Mouse (Mus musculus): ENCODE measurements around the gene Chrna9. TPM values are rescaled to one million over a fixed set of nuclear protein-coding genes. Genes with fewer than 3 reads are reported as not detected.

The Chrna9 gene
- polyA plus RNA-seq (2012; rRNA removed) = 0.69 TPM in 1 of 2 replicates, not detected in the other

DNA sequence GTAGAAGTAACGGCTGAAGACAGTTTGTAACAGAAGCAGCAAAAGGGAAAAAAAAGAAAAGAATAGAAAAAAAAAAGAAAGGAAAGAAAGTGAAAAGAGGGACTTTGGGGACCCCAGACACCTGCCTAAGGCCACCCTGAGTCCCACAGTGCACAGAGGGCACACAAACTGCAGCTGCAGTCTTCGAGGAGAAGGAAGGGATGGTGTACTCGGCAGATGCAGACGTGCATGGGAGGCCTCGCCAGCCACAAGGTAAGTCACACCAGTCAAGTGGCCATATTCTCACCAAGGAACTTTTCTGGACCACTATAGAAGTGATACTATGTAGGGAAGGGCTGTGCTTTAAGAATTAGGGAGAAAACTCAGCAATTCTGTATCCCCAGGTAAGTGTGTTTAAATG, at the start of gene Chrna9:
TSS of gene Chrna9 (plus strand) at position 139 of the 400 bp plus-strand sequence.
- 78% methylated on average over 5 of the region's 5 CpGs for WGBS
- no peak for DNase-seq (ENCODE audit: low read depth, low spot score)

GRCm38 (mm10) chr5:65885699-65886443, 48.9 kb upstream of the Chrna9 start:
- DNase-seq (ENCODE audit: low read depth, low spot score) = no peak
- WGBS = 87% methylated on average over 15 of the region's 15 CpGs

GRCm38 (mm10) chr5:65888102-65888501, 46.6 kb upstream of the Chrna9 start:
- DNase-seq (ENCODE audit: low read depth, low spot score) = no peak
- 77% methylated on average over 5 of the region's 5 CpGs for WGBS

DNA sequence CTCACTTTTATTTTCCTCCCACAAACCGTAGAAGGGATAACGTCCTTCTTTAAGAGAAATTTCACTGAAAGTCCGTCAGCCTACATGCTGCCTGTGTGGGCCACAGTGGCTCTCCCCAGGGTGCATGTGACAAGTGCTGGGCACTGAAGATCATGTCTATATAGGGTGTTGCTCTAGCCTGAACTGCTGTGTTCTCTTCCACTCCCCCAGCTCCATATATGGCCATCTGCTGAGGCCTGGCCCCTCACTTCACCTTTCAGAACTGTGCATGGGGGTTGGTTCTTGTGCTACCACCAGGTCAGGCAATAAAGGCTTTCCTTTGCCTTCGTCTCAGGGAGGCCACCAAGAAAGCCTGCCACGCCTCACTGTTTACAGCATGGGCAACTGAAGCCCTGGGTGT, 45.7 kb upstream of the Chrna9 start:
- no peak for DNase-seq (ENCODE audit: low read depth, low spot score)
- WGBS = 45% methylated on average over 5 of the region's 5 CpGs

DNA sequence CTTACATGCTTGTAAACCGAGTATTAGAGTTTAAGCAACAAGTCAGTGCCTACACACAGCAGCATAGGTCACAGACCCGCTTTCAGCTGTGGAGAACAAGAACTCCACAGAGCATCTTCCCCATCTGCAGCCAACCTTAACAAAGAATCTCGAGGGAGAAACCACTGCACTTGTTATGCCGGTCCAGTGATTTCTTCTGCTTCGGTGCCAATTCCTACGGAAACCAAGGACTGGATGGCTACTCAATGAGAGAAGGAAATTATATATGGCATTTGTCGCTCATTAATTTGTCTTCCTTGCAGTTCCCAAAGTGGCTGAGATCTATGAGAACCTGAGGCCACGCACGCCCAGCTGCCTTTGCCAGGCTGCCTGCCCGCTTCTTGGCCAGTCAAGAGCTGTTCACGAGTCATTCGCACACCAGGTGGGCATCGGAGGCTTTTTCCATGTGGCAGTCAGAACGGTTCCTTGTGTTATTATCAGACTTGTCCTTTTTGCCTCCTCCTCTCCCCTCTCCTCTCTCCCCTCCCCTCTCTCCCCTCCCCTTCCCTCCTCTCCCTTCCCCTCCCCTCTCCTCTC, 43.4 kb upstream of the Chrna9 start:
- 86% methylated on average over 14 of the region's 14 CpGs for WGBS
- no peak for DNase-seq (ENCODE audit: low read depth, low spot score)

DNA sequence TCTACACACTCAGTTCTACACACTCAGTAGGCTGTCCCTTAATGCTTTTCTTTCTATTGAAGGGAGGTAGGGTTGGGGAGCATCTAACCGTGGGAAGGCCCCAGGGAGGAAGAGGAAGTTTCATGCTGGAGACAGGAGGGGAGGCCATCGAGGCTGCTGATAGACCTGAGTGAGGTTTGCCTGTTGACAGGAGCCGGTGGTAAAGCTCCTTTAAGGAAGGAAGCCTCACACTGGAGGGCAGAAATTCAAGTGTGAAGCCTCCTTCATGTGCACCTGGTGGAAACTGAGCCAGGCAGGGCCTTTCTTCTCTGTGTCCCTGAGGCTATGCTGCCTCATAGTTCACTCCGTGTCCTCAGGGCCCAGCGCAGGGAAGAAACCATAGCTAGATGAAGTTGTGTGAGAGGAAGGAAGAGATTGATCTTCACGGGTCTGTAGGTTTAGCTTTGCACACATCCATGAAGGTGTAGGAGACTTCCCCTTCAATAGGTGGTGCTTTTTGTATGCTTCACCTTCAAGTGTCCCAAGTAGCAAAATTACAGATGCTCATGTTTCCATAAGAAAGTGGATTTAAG, 39.5 kb upstream of the Chrna9 start:
- 79% methylated on average over 6 of the region's 6 CpGs for WGBS
- no peak for DNase-seq (ENCODE audit: low read depth, low spot score)

GRCm38 (mm10) chr5:65895764-65896163, 39.0 kb upstream of the Chrna9 start:
- no peak for DNase-seq (ENCODE audit: low read depth, low spot score)
- WGBS = 86% methylated on average over 7 of the region's 7 CpGs

DNA sequence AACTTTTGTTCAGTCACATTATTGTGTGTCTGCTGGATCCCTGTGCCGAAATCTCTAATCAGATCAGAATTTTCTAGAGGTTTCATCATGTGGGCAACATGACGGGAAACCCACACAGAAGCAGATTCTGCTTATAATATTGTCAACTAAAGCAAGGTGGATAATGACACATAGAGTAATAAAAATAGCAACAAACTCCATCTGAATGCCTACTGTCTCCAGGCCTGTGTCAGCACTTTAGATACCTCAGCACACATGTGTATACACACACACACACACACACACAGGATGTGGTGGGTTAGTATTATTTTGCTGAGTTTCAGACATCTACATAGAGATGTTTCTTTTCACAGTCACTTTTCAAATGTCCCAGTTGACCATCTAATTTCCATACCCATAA, 37.0 kb upstream of the Chrna9 start:
- DNase-seq (ENCODE audit: low read depth, low spot score) = no peak
- 94% methylated on average over 2 of the region's 2 CpGs for WGBS

GRCm38 (mm10) chr5:65898683-65899082, 36.0 kb upstream of the Chrna9 start:
- DNase-seq (ENCODE audit: low read depth, low spot score) = no peak
- 77% methylated on average over 3 of the region's 3 CpGs for WGBS

DNA sequence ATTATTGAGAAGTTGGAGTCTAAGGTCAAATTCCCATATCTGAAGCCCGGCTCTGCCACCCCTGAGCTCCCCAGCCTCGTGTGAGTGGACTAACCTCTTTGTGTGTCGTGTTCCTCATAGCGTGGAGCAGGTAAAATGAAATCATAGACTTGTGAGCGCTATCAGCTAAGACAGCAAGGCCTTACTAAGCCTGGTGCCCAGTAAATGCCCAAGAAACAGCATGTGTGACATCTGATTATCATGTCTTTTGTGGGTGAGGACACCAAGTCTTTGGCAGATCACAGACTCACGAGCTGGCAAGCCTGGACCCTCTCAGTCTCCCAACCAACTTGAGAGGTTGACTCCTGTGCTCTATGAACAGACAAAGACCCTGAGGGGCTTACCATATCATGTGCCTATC, 34.6 kb upstream of the Chrna9 start:
- 87% methylated on average over 6 of the region's 6 CpGs for WGBS
- no peak for DNase-seq (ENCODE audit: low read depth, low spot score)

DNA sequence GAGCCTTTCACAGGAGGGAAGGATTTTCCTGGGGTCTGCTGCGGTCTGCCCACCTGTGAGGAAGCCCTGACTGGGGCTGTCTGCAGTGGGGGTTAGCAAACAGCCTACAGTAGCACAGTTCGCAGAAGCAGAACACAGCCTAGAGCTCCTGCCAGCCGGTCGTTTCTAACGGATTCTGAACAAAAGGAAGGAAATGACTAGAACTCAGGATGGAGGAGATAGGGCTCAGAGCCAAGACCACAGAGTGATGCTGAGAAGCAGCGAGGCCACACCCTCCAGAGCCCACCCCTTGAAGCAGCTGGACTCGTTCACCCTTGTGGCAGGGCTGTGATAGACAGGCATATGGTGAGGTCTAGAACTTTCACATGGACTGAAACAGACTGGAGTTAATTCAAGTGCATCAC, 33.9 kb upstream of the Chrna9 start:
- WGBS = 37% methylated on average over 7 of the region's 7 CpGs
- DNase-seq (ENCODE audit: low read depth, low spot score) = no peak

DNA sequence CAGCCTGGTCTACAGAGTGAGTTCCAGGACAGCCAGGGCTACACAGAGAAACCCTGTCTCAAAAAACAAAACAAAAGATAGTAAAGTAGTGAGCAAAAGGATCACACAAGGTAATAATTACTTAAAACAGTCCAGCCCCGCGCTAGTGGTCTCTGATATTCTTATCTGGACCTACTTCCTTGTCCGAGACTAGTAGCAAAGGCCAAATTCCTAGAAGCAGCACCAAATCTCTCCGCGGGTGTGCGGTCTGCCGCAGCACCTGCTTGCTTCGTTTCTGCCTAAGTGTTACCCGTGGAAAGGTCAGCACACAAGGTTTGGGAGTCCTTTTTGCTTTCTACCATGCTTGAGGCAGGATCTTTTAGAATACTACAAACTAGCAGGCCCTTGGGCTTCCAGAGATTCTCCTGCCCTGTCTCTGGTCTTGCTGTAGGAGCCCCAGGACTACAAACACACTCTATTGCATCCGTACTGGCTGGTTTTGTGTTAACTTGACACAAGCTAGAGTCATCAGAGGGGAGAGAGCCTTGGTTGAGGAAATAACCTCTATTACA, 32.8 kb upstream of the Chrna9 start:
- DNase-seq (ENCODE audit: low read depth, low spot score) = no peak
- WGBS = 90% methylated on average over 10 of the region's 10 CpGs

DNA sequence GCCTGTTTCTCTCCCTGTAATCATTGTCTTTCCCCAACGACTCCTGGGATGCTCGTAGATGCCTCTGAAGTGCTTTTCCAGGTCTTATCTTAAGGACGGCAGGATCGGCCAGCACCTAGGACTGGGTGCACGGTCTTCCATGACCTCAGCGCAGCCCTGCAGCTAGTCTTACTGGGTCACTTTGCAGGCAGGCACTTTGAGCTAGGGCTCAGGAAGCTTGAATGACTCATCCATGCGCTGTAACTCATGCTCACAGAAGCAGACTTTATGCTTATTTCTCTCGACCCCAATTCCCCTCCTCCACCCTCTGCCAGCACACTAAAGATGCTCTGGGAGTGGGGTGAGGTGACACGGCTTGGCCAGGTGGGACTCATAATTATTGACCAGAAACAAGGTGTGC, 31.9 kb upstream of the Chrna9 start:
- no peak for DNase-seq (ENCODE audit: low read depth, low spot score)

GRCm38 (mm10) chr5:65904476-65904875, 30.2 kb upstream of the Chrna9 start:
- no peak for DNase-seq (ENCODE audit: low read depth, low spot score)
- 91% methylated on average over 4 of the region's 4 CpGs for WGBS

More for the DNA sequence above, 31.9 kb upstream of the Chrna9 start:
- WGBS = 84% methylated on average over 9 of the region's 9 CpGs

DNA sequence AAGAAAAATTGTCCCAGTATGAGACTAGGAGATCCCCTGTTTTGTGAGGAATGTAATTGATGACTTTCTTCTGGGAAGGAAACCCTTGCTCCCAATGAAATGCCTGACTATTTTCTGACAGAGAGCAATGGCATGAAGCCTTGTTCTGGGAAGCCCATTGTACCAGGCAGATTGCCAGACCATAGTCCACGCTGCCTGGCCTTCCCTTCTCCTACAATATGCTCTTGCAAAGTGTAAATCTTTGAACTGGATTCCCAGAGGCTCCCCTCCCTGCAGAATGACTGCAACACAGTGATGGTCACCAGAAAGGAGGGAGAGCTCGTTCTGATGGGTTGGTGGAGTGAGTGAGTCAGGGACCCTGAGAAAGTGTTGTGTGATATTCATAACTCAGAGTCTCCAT, 26.0 kb upstream of the Chrna9 start:
- WGBS = 46% methylated on average over 2 of the region's 2 CpGs
- DNase-seq (ENCODE audit: low read depth, low spot score) = no peak

DNA sequence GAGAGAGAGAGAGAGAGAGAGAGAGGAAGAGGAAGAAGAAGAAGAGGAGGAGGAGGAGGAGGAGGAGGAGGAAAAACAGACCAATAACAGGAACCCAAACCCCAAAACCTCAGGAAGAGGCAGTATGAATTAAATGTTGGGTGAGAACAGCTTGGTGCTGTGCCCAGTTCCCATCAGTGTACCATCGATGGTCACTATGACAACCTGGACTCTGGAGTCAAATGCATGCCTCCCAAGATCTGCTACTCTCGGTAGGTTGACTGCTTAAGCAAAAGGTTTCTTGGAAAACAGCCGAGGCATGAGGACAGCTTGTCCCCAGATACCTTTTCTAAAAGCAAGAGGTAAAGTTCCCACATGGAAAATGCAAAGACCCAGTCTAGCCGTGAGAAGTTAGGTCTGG, 25.4 kb upstream of the Chrna9 start:
- WGBS = 84% methylated on average over 4 of the region's 4 CpGs
- no peak for DNase-seq (ENCODE audit: low read depth, low spot score)

- 71% methylated on average over 4 of the region's 4 CpGs for WGBS
- DNase-seq (ENCODE audit: low read depth, low spot score) = no peak
Measured at GRCm38 (mm10) chr5:65910398-65910797, 24.3 kb upstream of the Chrna9 start.

DNA sequence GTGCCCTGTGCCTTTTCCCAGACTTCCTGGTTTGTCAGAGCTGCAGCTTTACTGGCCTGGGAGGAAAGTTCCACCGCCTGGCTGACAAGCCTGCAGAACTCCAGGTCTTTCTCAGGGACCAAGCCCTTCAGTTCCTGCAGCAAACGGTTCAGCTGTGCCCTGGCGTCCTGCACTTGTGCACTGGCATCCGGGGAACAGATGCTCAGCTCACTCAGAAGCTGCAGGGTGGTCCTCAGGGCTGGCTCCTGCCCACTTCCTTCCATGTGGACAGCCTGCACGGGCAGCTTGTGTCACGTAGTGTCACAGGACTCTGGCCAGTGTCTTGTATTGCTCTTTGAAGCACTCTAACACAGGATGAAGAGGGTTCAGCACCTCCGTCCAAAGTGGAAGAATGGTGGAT, 23.0 kb upstream of the Chrna9 start:
- DNase-seq (ENCODE audit: low read depth, low spot score) = no peak
- WGBS = 65% methylated on average over 7 of the region's 7 CpGs

GRCm38 (mm10) chr5:65912201-65912600, 22.5 kb upstream of the Chrna9 start:
- no peak for DNase-seq (ENCODE audit: low read depth, low spot score)
- 58% methylated on average over 5 of the region's 5 CpGs for WGBS

GRCm38 (mm10) chr5:65913126-65913525, 21.6 kb upstream of the Chrna9 start:
- WGBS = 87% methylated on average over 9 of the region's 9 CpGs
- DNase-seq (ENCODE audit: low read depth, low spot score) = no peak

DNA sequence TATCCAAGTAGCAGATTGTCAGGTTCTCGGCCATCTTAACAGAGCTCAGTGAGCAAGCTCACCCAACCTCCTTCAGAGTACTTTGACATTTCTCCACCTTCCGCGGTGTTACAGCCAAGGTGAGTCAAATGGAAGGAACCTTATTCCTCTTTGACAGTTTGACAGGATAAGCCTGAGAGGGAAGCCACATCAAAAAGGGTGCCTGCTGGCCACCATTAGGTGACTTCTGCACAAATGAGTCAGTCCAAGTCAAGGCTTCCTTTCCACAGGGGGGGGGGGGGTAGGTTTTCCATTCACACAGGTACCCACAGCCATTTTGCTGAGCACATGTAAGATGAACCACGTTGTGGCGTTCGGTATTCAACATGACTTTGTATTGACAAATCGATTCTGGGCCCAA, 20.4 kb upstream of the Chrna9 start:
- DNase-seq (ENCODE audit: low read depth, low spot score) = no peak
- WGBS = 96% methylated on average over 7 of the region's 7 CpGs
